Mouse (Mus musculus): ENCODE results near the gene Pycr1.

- TF ChIP-seq CTCF (IDR thresholded peaks at IDR 0.05; ENCODE audit: borderline replicate concordance, insufficient read depth, low read length) = no peak
- TF ChIP-seq POLR2A (IDR thresholded peaks at IDR 0.05; ENCODE audit: low read depth, low read length) = no peak
Observed at GRCm38 (mm10) chr11:120683536-120683935, 40.0 kb upstream of the Pycr1 start.

All from embryonic fibroblast, embryonic 13.5 days (primary cell).